Mouse (Mus musculus): ENCODE measurements around the gene Sh3pxd2b. TPM values are rescaled to one million over a fixed set of nuclear protein-coding genes. Genes with fewer than 3 reads are reported as not detected.

The Sh3pxd2b gene
- polyA plus RNA-seq, 1 experiment from 2014 or later, result 13.3 TPM

- no peaks in the 10 kb centered on the region for H3K9me3 ChIP-seq (ENCODE audit: control insufficient read depth, low read length)
- no peaks in the 10 kb centered on the region for H3K27me3 ChIP-seq (ENCODE audit: control insufficient read depth, insufficient read depth, low read length)
- no peak overlapping the region for H3K4me3 ChIP-seq (ENCODE audit: control insufficient read depth in 1 of 2, insufficient read depth in 1 of 2, low read depth in 1 of 2, low read length in 2 of 2)
- no peak overlapping the region for H3K4me2 ChIP-seq (ENCODE audit: low read length)
- H3K27ac ChIP-seq (replicated peaks in 1 of 2; ENCODE audit: control insufficient read depth in 1 of 2, insufficient read depth in 1 of 2, low read depth in 2 of 2, low read length in 2 of 2), result 0 out of 4 replicates have a peak overlapping the region, but pooled peaks of 1 of the 2 experiments have one; percentile 6
- peaks cover 13 to 31% of the 10 kb centered on the region in 2 experiments for H3K4me1 ChIP-seq (ENCODE audit: control insufficient read depth in 2 of 2, insufficient read depth in 2 of 2, low read length in 2 of 2)
- WGBS, result 79% methylated on average over 1 of the region's 1 CpGs
- H3K36me3 ChIP-seq (ENCODE audit: control insufficient read depth, insufficient read depth, low read length), result peaks cover 18% of the 10 kb centered on the region; the same call in 1 of the 2 replicates
- ATAC-seq (ENCODE audit: insufficient number of reproducible peaks, insufficient read depth, low FRiP score, low read depth), result no peak
- no peak overlapping the region for H3K9ac ChIP-seq (ENCODE audit: low read length)
Observed at GRCm38 (mm10) chr11:32355377-32355776, 7.8 kb downstream of the Sh3pxd2b start.

DNA sequence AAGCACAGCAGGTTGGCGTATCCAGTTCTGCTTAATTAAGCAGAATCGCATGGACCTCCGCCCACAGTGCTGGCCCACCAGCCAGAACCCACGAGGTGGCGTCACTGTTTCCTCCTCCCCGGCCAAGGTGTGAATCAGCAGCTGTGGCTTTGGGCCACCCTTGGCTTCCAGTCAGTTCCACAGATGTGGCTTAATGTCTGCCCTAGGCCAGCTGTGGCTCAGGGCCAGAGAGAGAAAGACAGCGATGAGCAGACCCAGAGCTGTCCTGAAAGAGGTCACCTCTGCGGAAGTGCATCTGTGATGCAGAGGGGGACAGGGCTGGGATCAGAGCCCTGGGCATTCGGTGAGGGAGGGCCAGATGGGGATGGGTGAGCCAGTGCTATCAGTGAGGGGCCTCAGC is 10.1 kb downstream of the Sh3pxd2b start:
- 47% methylated on average over 9 of the region's 9 CpGs for WGBS
- H3K27ac ChIP-seq (replicated peaks in 1 of 2; ENCODE audit: control insufficient read depth in 1 of 2, insufficient read depth in 1 of 2, low read depth in 2 of 2, low read length in 2 of 2), result no peak overlapping the region
- H3K4me3 ChIP-seq (ENCODE audit: control insufficient read depth in 1 of 2, insufficient read depth in 1 of 2, low read depth in 1 of 2, low read length in 2 of 2), result no peak overlapping the region
- no peak overlapping the region for H3K4me2 ChIP-seq (ENCODE audit: low read length)
- H3K27me3 ChIP-seq (ENCODE audit: control insufficient read depth, insufficient read depth, low read length), result no peaks in the 10 kb centered on the region
- no peak overlapping the region for H3K9ac ChIP-seq (ENCODE audit: low read length)
- H3K4me1 ChIP-seq (ENCODE audit: control insufficient read depth in 2 of 2, insufficient read depth in 2 of 2, low read length in 2 of 2), result peaks cover 20 to 39% of the 10 kb centered on the region in 2 experiments
- no peaks in the 10 kb centered on the region for H3K9me3 ChIP-seq (ENCODE audit: control insufficient read depth, low read length)
- ATAC-seq (ENCODE audit: insufficient number of reproducible peaks, insufficient read depth, low FRiP score, low read depth), result peak; percentile 55
- H3K36me3 ChIP-seq (ENCODE audit: control insufficient read depth, insufficient read depth, low read length), result peaks cover 6% of the 10 kb centered on the region; the same call in 1 of the 2 replicates

- Histone ChIP-seq H3K27ac (replicated peaks in 1 of 2; ENCODE audit: control insufficient read depth in 1 of 2, insufficient read depth in 1 of 2, low read depth in 2 of 2, low read length in 2 of 2) (no peak overlapping the region), H3K4me1 (ENCODE audit: control insufficient read depth in 2 of 2, insufficient read depth in 2 of 2, low read length in 2 of 2) (peaks cover 21 to 39% of the 10 kb centered on the region in 2 experiments), H3K4me3 (ENCODE audit: control insufficient read depth in 1 of 2, insufficient read depth in 1 of 2, low read depth in 1 of 2, low read length in 2 of 2) (no peak overlapping the region), H3K27me3 (ENCODE audit: control insufficient read depth, insufficient read depth, low read length) (no peaks in the 10 kb centered on the region), H3K4me2 (ENCODE audit: low read length) (no peak overlapping the region), H3K9ac (ENCODE audit: low read length) (no peak overlapping the region), H3K9me3 (ENCODE audit: control insufficient read depth, low read length) (no peaks in the 10 kb centered on the region), H3K36me3 (ENCODE audit: control insufficient read depth, insufficient read depth, low read length) (peaks cover 6% of the 10 kb centered on the region; the same call in 1 of the 2 replicates)
- 72% methylated on average over 6 of the region's 6 CpGs for WGBS
- ATAC-seq (ENCODE audit: insufficient number of reproducible peaks, insufficient read depth, low FRiP score, low read depth), result no peak
Observed at GRCm38 (mm10) chr11:32358399-32358798, 10.8 kb downstream of the Sh3pxd2b start.

DNA sequence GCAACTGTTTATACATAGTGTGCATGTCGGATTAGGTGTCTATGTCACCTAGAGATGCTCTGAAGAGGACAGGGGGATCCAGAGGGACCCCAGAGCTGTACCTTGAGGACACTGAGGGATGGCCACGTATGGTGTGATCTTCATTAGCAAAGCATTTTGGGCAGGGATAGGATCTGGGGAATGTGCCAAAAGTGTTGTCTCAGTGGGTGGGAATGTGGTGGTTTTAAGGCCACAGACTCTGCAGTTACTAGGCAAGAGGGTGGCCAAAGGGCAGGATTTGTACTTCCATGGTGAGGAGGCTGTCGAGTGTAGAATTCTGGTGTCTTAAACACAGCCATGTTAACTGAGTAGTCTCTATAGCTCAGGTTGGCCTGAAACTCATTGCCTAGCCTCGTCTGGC is 11.9 kb downstream of the Sh3pxd2b start:
- peaks cover 32 to 48% of the 10 kb centered on the region in 2 experiments for H3K4me1 ChIP-seq (ENCODE audit: control insufficient read depth in 2 of 2, insufficient read depth in 2 of 2, low read length in 2 of 2)
- WGBS, result 90% methylated on average over 4 of the region's 4 CpGs
- no peaks in the 10 kb centered on the region for H3K36me3 ChIP-seq (ENCODE audit: control insufficient read depth, insufficient read depth, low read length)
- no peaks in the 10 kb centered on the region for H3K27me3 ChIP-seq (ENCODE audit: control insufficient read depth, insufficient read depth, low read length)
- H3K9ac ChIP-seq (ENCODE audit: low read length), result no peak overlapping the region
- no peaks in the 10 kb centered on the region for H3K9me3 ChIP-seq (ENCODE audit: control insufficient read depth, low read length)
- H3K4me3 ChIP-seq (ENCODE audit: control insufficient read depth in 1 of 2, insufficient read depth in 1 of 2, low read depth in 1 of 2, low read length in 2 of 2), result no peak overlapping the region
- no peak overlapping the region for H3K27ac ChIP-seq (replicated peaks in 1 of 2; ENCODE audit: control insufficient read depth in 1 of 2, insufficient read depth in 1 of 2, low read depth in 2 of 2, low read length in 2 of 2)
- no peak for ATAC-seq (ENCODE audit: insufficient number of reproducible peaks, insufficient read depth, low FRiP score, low read depth)
- no peak overlapping the region for H3K4me2 ChIP-seq (ENCODE audit: low read length)

DNA sequence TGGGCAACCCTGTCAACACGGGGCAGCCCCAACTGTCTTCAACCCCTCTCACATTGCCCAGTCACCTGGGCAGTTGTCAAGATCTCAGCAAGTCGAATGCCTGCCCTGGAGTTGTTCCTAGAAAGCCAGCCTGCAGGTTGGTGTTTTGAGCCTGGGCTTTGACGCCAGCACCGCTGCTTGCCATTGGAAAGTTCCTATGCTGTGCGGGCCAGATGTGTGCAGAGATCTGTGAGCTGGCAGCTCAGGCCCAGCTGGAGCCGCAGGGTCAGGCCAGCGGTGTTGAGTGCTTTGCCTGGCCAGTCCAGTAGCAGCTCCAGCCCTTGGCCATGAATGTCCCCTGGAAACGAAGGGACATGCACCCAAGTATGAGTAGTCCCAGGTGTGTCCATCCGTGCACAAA is 14.2 kb downstream of the Sh3pxd2b start:
- no peak overlapping the region for H3K9ac ChIP-seq (ENCODE audit: low read length)
- no peak overlapping the region for H3K27ac ChIP-seq (replicated peaks in 1 of 2; ENCODE audit: control insufficient read depth in 1 of 2, insufficient read depth in 1 of 2, low read depth in 2 of 2, low read length in 2 of 2)
- no peak overlapping the region for H3K4me2 ChIP-seq (ENCODE audit: low read length)
- H3K4me1 ChIP-seq (ENCODE audit: control insufficient read depth in 2 of 2, insufficient read depth in 2 of 2, low read length in 2 of 2), result peaks cover 39 to 58% of the 10 kb centered on the region in 2 experiments
- H3K27me3 ChIP-seq (ENCODE audit: control insufficient read depth, insufficient read depth, low read length), result no peaks in the 10 kb centered on the region
- ATAC-seq (ENCODE audit: insufficient number of reproducible peaks, insufficient read depth, low FRiP score, low read depth), result no peak
- no peaks in the 10 kb centered on the region for H3K9me3 ChIP-seq (ENCODE audit: control insufficient read depth, low read length)
- no peak overlapping the region for H3K4me3 ChIP-seq (ENCODE audit: control insufficient read depth in 1 of 2, insufficient read depth in 1 of 2, low read depth in 1 of 2, low read length in 2 of 2)
- H3K36me3 ChIP-seq (ENCODE audit: control insufficient read depth, insufficient read depth, low read length), result no peaks in the 10 kb centered on the region
- 82% methylated on average over 9 of the region's 9 CpGs for WGBS

DNA sequence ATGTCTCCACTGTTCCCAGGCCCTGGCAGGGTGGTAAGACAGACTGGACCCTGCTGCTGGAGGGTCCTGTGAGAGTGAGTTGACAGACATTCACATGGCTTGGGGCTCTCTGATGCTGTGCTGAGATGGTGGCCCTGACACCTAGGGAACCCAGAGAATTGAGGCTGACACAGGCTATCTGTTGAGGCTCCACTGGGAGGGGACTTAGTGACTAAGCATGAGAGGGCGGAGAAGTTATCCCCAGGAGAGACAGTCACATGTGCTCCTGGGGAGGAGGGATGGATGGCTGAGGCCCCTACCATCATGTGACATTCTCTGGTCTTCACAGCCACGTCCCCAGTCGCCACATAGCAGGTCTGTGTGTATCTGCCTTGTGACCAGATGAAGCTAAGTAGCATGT is 15.6 kb downstream of the Sh3pxd2b start:
- Histone ChIP-seq H3K4me3 (ENCODE audit: control insufficient read depth in 1 of 2, insufficient read depth in 1 of 2, low read depth in 1 of 2, low read length in 2 of 2) (no peak overlapping the region), H3K4me2 (ENCODE audit: low read length) (no peak overlapping the region), H3K4me1 (ENCODE audit: control insufficient read depth in 2 of 2, insufficient read depth in 2 of 2, low read length in 2 of 2) (peaks cover 35 to 51% of the 10 kb centered on the region in 2 experiments), H3K36me3 (ENCODE audit: control insufficient read depth, insufficient read depth, low read length) (no peaks in the 10 kb centered on the region), H3K27ac (replicated peaks in 1 of 2; ENCODE audit: control insufficient read depth in 1 of 2, insufficient read depth in 1 of 2, low read depth in 2 of 2, low read length in 2 of 2) (0 out of 4 replicates have a peak overlapping the region, but pooled peaks of 1 of the 2 experiments have one; percentile 4), H3K9ac (ENCODE audit: low read length) (no peak overlapping the region), H3K27me3 (ENCODE audit: control insufficient read depth, insufficient read depth, low read length) (no peaks in the 10 kb centered on the region), H3K9me3 (ENCODE audit: control insufficient read depth, low read length) (no peaks in the 10 kb centered on the region)
- 48% methylated on average over 3 of the region's 3 CpGs for WGBS
- no peak for ATAC-seq (ENCODE audit: insufficient number of reproducible peaks, insufficient read depth, low FRiP score, low read depth)

GRCm38 (mm10) chr11:32363610-32364220 is 16.1 kb downstream of the Sh3pxd2b start:
- Histone ChIP-seq H3K9ac (ENCODE audit: low read length) (no peak overlapping the region), H3K27me3 (ENCODE audit: control insufficient read depth, insufficient read depth, low read length) (no peaks in the 10 kb centered on the region), H3K4me2 (ENCODE audit: low read length) (no peak overlapping the region), H3K9me3 (ENCODE audit: control insufficient read depth, low read length) (no peaks in the 10 kb centered on the region), H3K27ac (replicated peaks in 1 of 2; ENCODE audit: control insufficient read depth in 1 of 2, insufficient read depth in 1 of 2, low read depth in 2 of 2, low read length in 2 of 2) (peak overlapping the region; percentile 4 to 14; a peak in 1 of 4 replicates), H3K36me3 (ENCODE audit: control insufficient read depth, insufficient read depth, low read length) (no peaks in the 10 kb centered on the region), H3K4me3 (ENCODE audit: control insufficient read depth in 1 of 2, insufficient read depth in 1 of 2, low read depth in 1 of 2, low read length in 2 of 2) (no peak overlapping the region), H3K4me1 (ENCODE audit: control insufficient read depth in 2 of 2, insufficient read depth in 2 of 2, low read length in 2 of 2) (peaks cover 35 to 51% of the 10 kb centered on the region in 2 experiments)
- 29% methylated on average over 3 of the region's 3 CpGs for WGBS
- peak; percentile 71 for ATAC-seq (ENCODE audit: insufficient number of reproducible peaks, insufficient read depth, low FRiP score, low read depth)

GRCm38 (mm10) chr11:32364375-32364774 is 16.8 kb downstream of the Sh3pxd2b start:
- peaks cover 35 to 51% of the 10 kb centered on the region in 2 experiments for H3K4me1 ChIP-seq (ENCODE audit: control insufficient read depth in 2 of 2, insufficient read depth in 2 of 2, low read length in 2 of 2)

More at GRCm38 (mm10) chr11:32364375-32364774, 16.8 kb downstream of the Sh3pxd2b start:
- Histone ChIP-seq H3K27ac (replicated peaks in 1 of 2; ENCODE audit: control insufficient read depth in 1 of 2, insufficient read depth in 1 of 2, low read depth in 2 of 2, low read length in 2 of 2) (no peak overlapping the region), H3K9me3 (ENCODE audit: control insufficient read depth, low read length) (no peaks in the 10 kb centered on the region), H3K27me3 (ENCODE audit: control insufficient read depth, insufficient read depth, low read length) (no peaks in the 10 kb centered on the region), H3K36me3 (ENCODE audit: control insufficient read depth, insufficient read depth, low read length) (no peaks in the 10 kb centered on the region), H3K9ac (ENCODE audit: low read length) (no peak overlapping the region), H3K4me2 (ENCODE audit: low read length) (no peak overlapping the region), H3K4me3 (ENCODE audit: control insufficient read depth in 1 of 2, insufficient read depth in 1 of 2, low read depth in 1 of 2, low read length in 2 of 2) (no peak overlapping the region)
- no peak for ATAC-seq (ENCODE audit: insufficient number of reproducible peaks, insufficient read depth, low FRiP score, low read depth)
- WGBS, result 82% methylated on average over 7 of the region's 7 CpGs

Data from heart, embryonic 14.5 days (tissue).